In genomic region chr4:53440816-53441571, GRCm38 (mm10) we compare ENCODE assay signal across 8 mouse cellular contexts. TPM values are rescaled to one million over a fixed set of nuclear protein-coding genes. Genes with fewer than 3 reads are reported as not detected.
DNase-seq lines count a peak whose midpoint lies in the region.

No protein-coding gene starts in this region.

- intact Hi-C loops in left cerebral cortex, postnatal 14 days (cut with DNase I): loop anchor here (2.0 to 5.0 kb wide), 2 partner anchors 72 to 96 kb away; no protein-coding TSS in a partner anchor

- peak; percentile 61 to 84 for DNase-seq in adrenal gland, adult (ENCODE audit: inconsistent age in 2 of 2, low spot score in 1 of 2)
- no peak for DNase-seq in adrenal gland, adult 8-10 months
- peak; percentile 78 to 80 for DNase-seq in cerebellum, postnatal 10 days
- peak; percentile 25 for DNase-seq in gastrocnemius, adult 18-20 months (ENCODE audit: low spot score)
- peak; percentile 64 for DNase-seq in induced T-regulatory cell, adult 2 months (ENCODE audit: low read depth)
- peak; percentile 67 to 81 for DNase-seq in left cerebral cortex, postnatal 14 days (ENCODE audit: low spot score in 2 of 2)
- peak; percentile 41 for DNase-seq in mesoderm, embryonic 11.5 days (ENCODE audit: low read depth, low spot score)
- peak; percentile 76 for DNase-seq in right cerebral cortex, postnatal 25 days

RNA-seq across cellular contexts. Expression of gene Slc44a1, which starts 0.8 kb away (rescaled TPM):
- 100 to 1,000 TPM in 2 of 4 experiments, 10 to 100 TPM in 2; 70.7 to 156 (median 121) TPM for total RNA-seq in adrenal gland, adult 8-10 months (2022)
- total RNA-seq in gastrocnemius, adult 18-20 months (2021): 10 to 100 TPM; 15.8 to 22.5 TPM
- total RNA-seq in left cerebral cortex, postnatal 14 days (2021): 10 to 100 TPM; 65.0 to 70.6 TPM
